Mouse (Mus musculus): ENCODE data around the gene Edaradd. TPM values are rescaled to one million over a fixed set of nuclear protein-coding genes. Genes with fewer than 3 reads are reported as not detected.

Gene Edaradd
- polyA plus RNA-seq, 1 experiment = 0.38 TPM

GRCm38 (mm10) chr13:12554211-12554610 is 34.0 kb upstream of the Edaradd start:
- TF ChIP-seq POLR2A (IDR thresholded peaks at IDR 0.05; ENCODE audit: borderline replicate concordance, low read depth, low read length) (no peak), CTCF (IDR thresholded peaks at IDR 0.05; ENCODE audit: low read depth, low read length) (no peak)
- no peaks in the 10 kb centered on the region for H3K4me1 ChIP-seq (ENCODE audit: control insufficient read depth, insufficient read depth, low read length)
- H3K4me3 ChIP-seq (ENCODE audit: insufficient read depth, low read length) = no peak overlapping the region
- H3K27ac ChIP-seq (ENCODE audit: insufficient read depth, low read depth, low read length) = no peak overlapping the region

GRCm38 (mm10) chr13:12543880-12544568 is 23.8 kb upstream of the Edaradd start:
- peaks cover 4% of the 10 kb centered on the region; the same call in 1 of the 2 replicates for H3K4me1 ChIP-seq (ENCODE audit: control insufficient read depth, insufficient read depth, low read length)
- TF ChIP-seq POLR2A (IDR thresholded peaks at IDR 0.05; ENCODE audit: borderline replicate concordance, low read depth, low read length) = no peak
- no peak for TF ChIP-seq CTCF (IDR thresholded peaks at IDR 0.05; ENCODE audit: low read depth, low read length)
- no peak overlapping the region for H3K4me3 ChIP-seq (ENCODE audit: insufficient read depth, low read length)
- H3K27ac ChIP-seq (ENCODE audit: insufficient read depth, low read depth, low read length) = no peak overlapping the region

- H3K27ac ChIP-seq (ENCODE audit: insufficient read depth, low read depth, low read length) = no peak overlapping the region
- TF ChIP-seq POLR2A (IDR thresholded peaks at IDR 0.05; ENCODE audit: borderline replicate concordance, low read depth, low read length) = no peak
- H3K4me1 ChIP-seq (ENCODE audit: control insufficient read depth, insufficient read depth, low read length) = peaks cover 4% of the 10 kb centered on the region; the same call in 1 of the 2 replicates
- no peak overlapping the region for H3K4me3 ChIP-seq (ENCODE audit: insufficient read depth, low read length)
Observed at GRCm38 (mm10) chr13:12543246-12543645, 23.0 kb upstream of the Edaradd start.

DNA sequence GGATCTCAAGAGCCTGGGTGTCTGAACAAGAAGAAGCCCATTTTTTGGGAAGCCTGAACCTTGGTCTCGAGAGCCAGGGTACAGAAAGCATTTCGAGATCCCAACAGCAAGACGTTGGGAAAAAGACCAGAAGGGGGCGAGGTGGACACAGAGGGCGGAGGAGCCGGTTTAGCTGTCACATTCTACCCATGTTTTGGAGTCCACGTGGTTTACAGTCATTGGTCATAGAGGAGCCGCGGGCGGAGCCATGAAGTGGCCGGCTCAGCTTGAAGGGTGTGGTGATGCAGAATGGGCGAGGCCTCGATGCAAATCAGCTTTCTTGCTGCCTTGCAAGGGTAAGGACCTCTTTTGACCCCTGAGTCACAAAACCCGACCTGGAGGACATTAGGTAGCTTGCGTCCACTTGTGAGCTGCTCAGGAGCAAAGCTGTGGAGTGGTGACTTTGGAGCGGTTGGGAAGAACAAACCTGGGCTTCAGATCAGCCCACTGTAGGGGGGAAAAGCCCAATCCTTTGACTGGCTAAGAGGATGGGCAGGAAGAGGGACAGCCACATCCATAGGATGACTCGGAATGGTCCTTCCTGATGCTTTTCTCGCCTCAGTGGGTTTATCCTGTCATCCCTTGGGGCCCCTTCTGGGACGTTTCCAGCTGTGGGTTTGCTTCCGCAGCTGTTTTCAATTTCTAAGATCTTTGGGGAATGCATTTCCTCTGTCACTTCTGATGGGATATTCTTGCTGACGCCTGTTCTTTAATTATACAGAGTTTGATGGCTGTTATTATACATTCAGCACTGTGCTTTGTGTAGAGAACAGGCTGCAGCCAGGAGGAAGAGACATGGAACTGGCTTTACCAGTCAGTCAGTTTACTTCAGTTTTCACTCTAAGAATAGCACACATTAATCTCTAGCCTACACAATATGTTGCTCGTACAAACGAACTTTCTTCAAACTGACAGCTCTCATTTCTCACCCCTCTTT is 22.1 kb upstream of the Edaradd start:
- Histone ChIP-seq H3K4me3 (ENCODE audit: insufficient read depth, low read length) (peak overlapping the region; percentile 1), H3K27ac (ENCODE audit: insufficient read depth, low read depth, low read length) (no peak overlapping the region)
- TF ChIP-seq POLR2A (IDR thresholded peaks at IDR 0.05; ENCODE audit: borderline replicate concordance, low read depth, low read length) = no peak
- 0 out of 2 replicates have a peak, but pooled peaks have one; percentile 4 for TF ChIP-seq CTCF (IDR thresholded peaks at IDR 0.05; ENCODE audit: low read depth, low read length)

DNA sequence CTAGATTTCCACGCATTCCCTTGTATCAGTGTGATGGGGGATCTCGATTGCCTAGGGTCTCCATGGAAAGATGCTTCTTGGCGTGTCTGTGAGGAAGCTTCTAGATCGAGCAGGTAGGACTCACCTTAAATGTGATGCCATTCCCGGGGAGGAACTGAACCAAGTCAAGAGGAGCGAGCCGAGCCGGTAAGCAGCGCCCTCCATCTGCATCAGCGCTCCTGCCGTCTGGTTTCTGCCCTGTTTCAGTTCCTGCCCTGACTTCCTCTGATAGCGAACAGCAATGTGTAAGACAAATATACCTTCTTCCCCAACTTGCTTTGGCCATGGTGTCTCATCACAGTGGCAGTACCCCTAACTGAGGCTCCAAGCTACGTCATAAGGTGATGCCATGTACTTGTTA is 19.9 kb upstream of the Edaradd start:
- Histone ChIP-seq H3K4me3 (ENCODE audit: insufficient read depth, low read length) (no peak overlapping the region), H3K4me1 (ENCODE audit: control insufficient read depth, insufficient read depth, low read length) (peaks cover 4% of the 10 kb centered on the region; the same call in 1 of the 2 replicates), H3K27ac (ENCODE audit: insufficient read depth, low read depth, low read length) (no peak overlapping the region)
- TF ChIP-seq CTCF (IDR thresholded peaks at IDR 0.05; ENCODE audit: low read depth, low read length) = no peak
- TF ChIP-seq POLR2A (IDR thresholded peaks at IDR 0.05; ENCODE audit: borderline replicate concordance, low read depth, low read length) = no peak

More for the DNA sequence above, 22.1 kb upstream of the Edaradd start:
- peaks cover 4% of the 10 kb centered on the region; the same call in 1 of the 2 replicates for H3K4me1 ChIP-seq (ENCODE audit: control insufficient read depth, insufficient read depth, low read length)

- TF ChIP-seq CTCF (IDR thresholded peaks at IDR 0.05; ENCODE audit: low read depth, low read length) (no peak), POLR2A (IDR thresholded peaks at IDR 0.05; ENCODE audit: borderline replicate concordance, low read depth, low read length) (no peak)
- no peak overlapping the region for H3K4me3 ChIP-seq (ENCODE audit: insufficient read depth, low read length)
- H3K27ac ChIP-seq (ENCODE audit: insufficient read depth, low read depth, low read length) = no peak overlapping the region
- peaks cover 4% of the 10 kb centered on the region; the same call in 1 of the 2 replicates for H3K4me1 ChIP-seq (ENCODE audit: control insufficient read depth, insufficient read depth, low read length)
Observed at GRCm38 (mm10) chr13:12539716-12540115, 19.5 kb upstream of the Edaradd start.

DNA sequence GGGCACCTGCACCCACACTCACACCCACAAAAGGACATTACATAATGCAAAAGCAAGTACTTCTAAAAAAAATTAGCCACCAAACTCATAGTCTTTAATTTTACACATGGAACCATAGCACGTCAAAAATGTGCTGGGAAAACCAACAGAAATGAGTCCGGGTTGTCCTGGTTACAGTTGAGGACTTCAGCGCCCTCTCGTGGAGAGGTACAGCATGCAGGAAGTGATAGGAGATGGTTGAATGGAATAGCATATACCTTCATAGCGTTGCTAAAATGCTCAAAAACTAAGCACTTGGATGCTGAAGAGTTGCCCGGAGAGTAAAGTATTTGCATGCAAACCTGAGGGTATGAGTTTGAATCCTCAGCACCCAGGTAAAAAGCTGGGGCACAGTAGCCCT is 17.7 kb upstream of the Edaradd start:
- TF ChIP-seq CTCF (IDR thresholded peaks at IDR 0.05; ENCODE audit: low read depth, low read length) = no peak
- TF ChIP-seq POLR2A (IDR thresholded peaks at IDR 0.05; ENCODE audit: borderline replicate concordance, low read depth, low read length) = no peak
- Histone ChIP-seq H3K4me3 (ENCODE audit: insufficient read depth, low read length) (no peak overlapping the region), H3K27ac (ENCODE audit: insufficient read depth, low read depth, low read length) (no peak overlapping the region), H3K4me1 (ENCODE audit: control insufficient read depth, insufficient read depth, low read length) (peaks cover 4% of the 10 kb centered on the region; the same call in 1 of the 2 replicates)

DNA sequence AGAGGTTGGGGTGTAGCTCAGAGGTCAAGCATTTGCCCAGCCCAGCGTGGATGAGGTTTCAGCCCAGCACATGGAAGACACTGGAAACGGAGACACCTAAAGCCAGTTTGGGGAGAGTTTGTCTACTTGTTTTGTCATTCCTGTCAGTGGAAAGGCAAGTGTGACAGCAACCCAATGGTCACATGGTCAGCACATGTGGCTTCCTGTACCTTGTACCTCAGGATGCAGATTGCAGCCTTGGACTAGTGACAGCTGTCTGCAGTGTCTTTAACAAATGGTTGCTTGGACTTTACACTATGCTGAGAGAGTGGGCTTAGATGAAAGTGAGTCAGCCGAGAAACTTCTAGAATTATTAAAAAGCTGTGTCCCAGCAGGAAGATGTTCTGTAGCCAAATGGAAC is 14.4 kb upstream of the Edaradd start:
- Histone ChIP-seq H3K4me3 (ENCODE audit: insufficient read depth, low read length) (no peak overlapping the region), H3K27ac (ENCODE audit: insufficient read depth, low read depth, low read length) (no peak overlapping the region), H3K4me1 (ENCODE audit: control insufficient read depth, insufficient read depth, low read length) (no peaks in the 10 kb centered on the region)
- no peak for TF ChIP-seq CTCF (IDR thresholded peaks at IDR 0.05; ENCODE audit: low read depth, low read length)
- no peak for TF ChIP-seq POLR2A (IDR thresholded peaks at IDR 0.05; ENCODE audit: borderline replicate concordance, low read depth, low read length)

DNA sequence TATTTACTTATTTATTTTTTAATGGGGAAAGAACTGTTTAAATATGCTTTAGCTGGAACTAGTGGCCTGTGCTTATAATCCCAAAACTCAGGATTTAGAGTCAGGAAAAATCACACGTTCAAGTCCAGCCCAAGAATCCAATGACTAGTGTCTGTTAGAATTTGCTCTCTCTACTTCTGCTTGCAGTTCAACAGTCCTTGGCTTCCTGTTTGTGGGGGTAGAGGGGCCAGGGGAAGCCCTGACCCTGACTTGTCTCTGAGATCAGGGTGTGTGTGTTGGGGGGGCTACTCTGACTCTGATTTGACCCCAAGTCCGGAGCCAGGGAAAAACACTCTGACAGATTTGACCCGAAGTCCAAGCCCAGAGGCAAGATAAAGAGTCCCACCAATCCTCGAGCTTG is 5.4 kb upstream of the Edaradd start:
- Histone ChIP-seq H3K27ac (ENCODE audit: insufficient read depth, low read depth, low read length) (no peak overlapping the region), H3K4me3 (ENCODE audit: insufficient read depth, low read length) (no peak overlapping the region), H3K4me1 (ENCODE audit: control insufficient read depth, insufficient read depth, low read length) (no peaks in the 10 kb centered on the region)
- TF ChIP-seq CTCF (IDR thresholded peaks at IDR 0.05; ENCODE audit: low read depth, low read length) (no peak), POLR2A (IDR thresholded peaks at IDR 0.05; ENCODE audit: borderline replicate concordance, low read depth, low read length) (no peak)

DNA sequence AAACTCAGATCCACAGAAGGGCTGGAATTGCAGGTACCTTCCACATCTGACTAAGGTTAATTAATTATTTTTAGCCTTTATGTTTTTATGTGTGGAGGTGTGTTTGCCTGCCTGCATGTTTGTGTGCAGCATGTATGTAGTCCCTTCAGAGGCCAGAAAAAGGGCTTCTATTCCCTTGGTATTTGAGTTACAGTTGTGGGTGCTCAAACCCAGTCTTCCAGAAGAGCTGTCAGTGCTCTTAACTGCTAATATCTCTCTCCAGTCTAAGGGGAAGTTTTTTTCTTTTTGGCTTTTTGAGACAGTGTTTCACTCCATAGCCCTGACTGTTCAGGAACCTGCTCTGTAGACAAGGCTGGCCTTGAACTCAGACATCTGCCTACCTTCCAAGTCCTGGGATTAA is 2.1 kb upstream of the Edaradd start:
- Histone ChIP-seq H3K4me1 (ENCODE audit: control insufficient read depth, insufficient read depth, low read length) (no peaks in the 10 kb centered on the region), H3K4me3 (ENCODE audit: insufficient read depth, low read length) (no peak overlapping the region), H3K27ac (ENCODE audit: insufficient read depth, low read depth, low read length) (no peak overlapping the region)
- TF ChIP-seq CTCF (IDR thresholded peaks at IDR 0.05; ENCODE audit: low read depth, low read length) (no peak), POLR2A (IDR thresholded peaks at IDR 0.05; ENCODE audit: borderline replicate concordance, low read depth, low read length) (no peak)

All from bone marrow macrophage, adult 2 months (primary cell).